Mouse (Mus musculus) neural tube, embryonic 12.5 days (tissue): ENCODE measurements around the gene Krt18. TPM values are rescaled to one million over a fixed set of nuclear protein-coding genes. Genes with fewer than 3 reads are reported as not detected.
"Not testable (repeated sequence)": the region's sequence is repeated elsewhere in the genome, so short reads cannot be mapped to it uniquely, and the experiment has no call there.

Experiments used
- ATAC-seq: fragments of 200-750 bp; cut with Nextera tagmentation; 2 replicates; pipeline ENCODE4 v1.8.0; 2017; ENCODE audit warnings: low read depth, mild to moderate bottlenecking, moderate TSS enrichment, moderate library complexity; ENCODE audit not compliant: low FRiP score
- H3K27ac ChIP-seq: fragments of 300-500 bp; sonication (generic); 2 replicates; pipeline ENCODE4 v1.5.1; 2016
- H3K27me3 ChIP-seq: fragments of 300-500 bp; sonication (generic); replicated peaks from 2 replicates; pipeline ENCODE4 v1.6.1; 2016; ENCODE audit warnings: mild to moderate bottlenecking
- H3K36me3 ChIP-seq: fragments of 300-500 bp; sonication (generic); 2 replicates; pipeline ENCODE4 v1.6.1; 2016; ENCODE audit warnings: mild to moderate bottlenecking
- H3K4me1 ChIP-seq: fragments of 300-500 bp; sonication (generic); 2 replicates; pipeline ENCODE4 v1.6.1; 2016
- H3K4me2 ChIP-seq: fragments of 300-500 bp; sonication (generic); replicated peaks from 2 replicates; pipeline ENCODE4 v1.6.1; 2016; ENCODE audit warnings: mild to moderate bottlenecking
- H3K4me3 ChIP-seq: fragments of 300-500 bp; sonication (generic); 2 replicates; pipeline ENCODE4 v1.5.1; 2016
- H3K9ac ChIP-seq: fragments of 300-500 bp; sonication (generic); 2 replicates; pipeline ENCODE4 v1.6.1; 2016; ENCODE audit warnings: mild to moderate bottlenecking
- H3K9me3 ChIP-seq: fragments of 300-500 bp; sonication (generic); 2 replicates; pipeline ENCODE4 v1.6.1; 2016; ENCODE audit warnings: mild to moderate bottlenecking
- WGBS: fragments of 180-500 bp; shearing (Covaris S2); methylation state at CpG from one replicate; pipeline ENCODE4 v1.1.7; 2016; 5-methylcytosine and 5-hydroxymethylcytosine counted together
- polyA plus RNA-seq: library from polyadenylated mRNA; unstranded; fragments of >200 nt; fragmentation: Nextera tagmentation; extraction: Ambion mirVana; gene quantifications from 2 replicates; pipeline ENCODE4 v1.2.1, GENCODE M21; 2016

The Krt18 gene
- polyA plus RNA-seq, 1 experiment from 2014 or later, result 4.1 TPM

- Histone ChIP-seq H3K27me3 (peaks cover 6% of the 10 kb centered on the region; the same call in 1 of the 2 replicates), H3K4me2 (peak overlapping the region; percentile 83), H3K27ac (no peak overlapping the region), H3K9ac (peak overlapping the region; percentile 84), H3K36me3 (no peaks in the 10 kb centered on the region), H3K4me3 (peak overlapping the region; percentile 88), H3K9me3 (no peaks in the 10 kb centered on the region), H3K4me1 (peaks cover 20% of the 10 kb centered on the region)
- WGBS, result 20% methylated on average over 11 of the region's 11 CpGs
- ATAC-seq, result no peak
Measured at GRCm38 (mm10) chr15:102074876-102075585, 47.1 kb downstream of the Krt18 start.

GRCm38 (mm10) chr15:102077111-102077677 is 49.2 kb downstream of the Krt18 start:
- Histone ChIP-seq H3K4me2 (no peak overlapping the region), H3K36me3 (peaks cover 4% of the 10 kb centered on the region), H3K4me1 (peaks cover 20% of the 10 kb centered on the region), H3K4me3 (no peak overlapping the region), H3K9ac (no peak overlapping the region), H3K9me3 (no peaks in the 10 kb centered on the region), H3K27ac (no peak overlapping the region), H3K27me3 (no peaks in the 10 kb centered on the region)
- WGBS, result 86% methylated on average over 2 of the region's 2 CpGs
- no peak for ATAC-seq

- ATAC-seq, result no peak
- Histone ChIP-seq H3K27me3 (no peaks in the 10 kb centered on the region), H3K4me1 (peaks cover 16% of the 10 kb centered on the region), H3K4me2 (no peak overlapping the region), H3K4me3 (no peak overlapping the region), H3K9ac (no peak overlapping the region), H3K36me3 (peaks cover 22% of the 10 kb centered on the region), H3K9me3 (no peaks in the 10 kb centered on the region), H3K27ac (no peak overlapping the region)
- WGBS, result 82% methylated on average over 4 of the region's 4 CpGs
Measured at GRCm38 (mm10) chr15:102079221-102079620, 51.2 kb downstream of the Krt18 start.

DNA sequence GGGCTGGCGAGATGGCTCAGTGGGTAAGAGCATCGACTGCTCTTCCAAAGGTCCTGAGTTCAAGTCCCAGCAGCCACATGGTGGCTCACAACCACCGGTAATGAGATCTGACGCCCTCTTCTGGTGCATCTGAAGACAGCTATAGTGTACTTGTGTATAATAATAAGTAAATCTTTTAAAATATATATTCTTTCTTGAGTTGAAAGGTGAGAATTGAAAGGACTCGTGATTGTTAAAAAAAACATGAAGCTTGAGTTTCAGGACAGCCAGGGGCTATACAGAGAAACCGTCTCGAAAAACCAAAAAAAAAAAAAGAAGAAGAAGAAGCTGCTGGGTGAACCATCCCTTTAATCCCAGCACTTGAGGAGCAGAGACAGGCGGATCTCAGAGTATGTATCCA is 51.9 kb downstream of the Krt18 start:
- not testable (repeated sequence) for H3K27ac ChIP-seq, H3K4me2 ChIP-seq, H3K27me3 ChIP-seq, H3K9ac ChIP-seq, H3K4me3 ChIP-seq, H3K9me3 ChIP-seq, ATAC-seq
- Histone ChIP-seq H3K36me3 (peaks cover 29% of the 10 kb centered on the region), H3K4me1 (peaks cover 10% of the 10 kb centered on the region)
- 86% methylated on average over 8 of the region's 8 CpGs for WGBS

- no peak overlapping the region for H3K4me3 ChIP-seq
- H3K36me3 ChIP-seq, result peaks cover 32% of the 10 kb centered on the region
- peaks cover 5% of the 10 kb centered on the region for H3K4me1 ChIP-seq
- ATAC-seq, result no peak
- H3K9me3 ChIP-seq, result no peaks in the 10 kb centered on the region
- no peaks in the 10 kb centered on the region for H3K27me3 ChIP-seq
- H3K9ac ChIP-seq, result no peak overlapping the region
- no peak overlapping the region for H3K4me2 ChIP-seq
- WGBS, result 79% methylated on average over 2 of the region's 2 CpGs
- no peak overlapping the region for H3K27ac ChIP-seq
Measured at GRCm38 (mm10) chr15:102080429-102080828, 52.4 kb downstream of the Krt18 start.

Other genes starting within 250 kb of the Krt18 start
- not detected in 2 replicates for gene Krt72, start 241.7 kb upstream of the Krt18 start, polyA plus RNA-seq
- 0.27 and 0.34 TPM in 2 replicates for gene Krt73, start 225.8 kb upstream of the Krt18 start, polyA plus RNA-seq
- gene Krt2, start 210.0 kb upstream of the Krt18 start, polyA plus RNA-seq, result not detected in 2 replicates
- gene Krt1, start 177.4 kb upstream of the Krt18 start, polyA plus RNA-seq, result 1.6 and 2.5 TPM in 2 replicates
- gene Krt77, start 158.5 kb upstream of the Krt18 start, polyA plus RNA-seq, result not detected in 2 replicates
- gene Krt76, start 135.3 kb upstream of the Krt18 start, polyA plus RNA-seq, result not detected in 2 replicates
- not detected in 2 replicates for gene Krt4, start 103.4 kb upstream of the Krt18 start, polyA plus RNA-seq
- gene Krt79, start 87.9 kb upstream of the Krt18 start, polyA plus RNA-seq, result 0.18 TPM in 1 of 2 replicates, not detected in the other
- 0.05 TPM in 1 of 2 replicates, not detected in the other for gene Krt78, start 73.9 kb upstream of the Krt18 start, polyA plus RNA-seq
- 5.4 and 6.8 TPM in 2 replicates for gene Krt8, start 23.7 kb upstream of the Krt18 start, polyA plus RNA-seq
- gene Eif4b, start 45.6 kb downstream of the Krt18 start, polyA plus RNA-seq, result 89.2 and 92.3 TPM in 2 replicates
- 13.0 and 13.5 TPM in 2 replicates for gene Tns2, start 72.2 kb downstream of the Krt18 start, polyA plus RNA-seq
- gene Spryd3, start 108.1 kb downstream of the Krt18 start, polyA plus RNA-seq, result 29.6 and 33.3 TPM in 2 replicates
- 0.60 and 0.63 TPM in 2 replicates for gene Igfbp6, start 116.2 kb downstream of the Krt18 start, polyA plus RNA-seq
- gene Soat2, start 122.3 kb downstream of the Krt18 start, polyA plus RNA-seq, result 0.11 TPM in 1 of 2 replicates, not detected in the other
- gene Zfp740, start 175.1 kb downstream of the Krt18 start, polyA plus RNA-seq, result 98.3 and 105 TPM in 2 replicates
- 46.7 and 48.3 TPM in 2 replicates for gene Csad, start 176.5 kb downstream of the Krt18 start, polyA plus RNA-seq
- gene Itgb7, start 203.8 kb downstream of the Krt18 start, polyA plus RNA-seq, result 0.29 and 0.79 TPM in 2 replicates
- 15.4 and 18.7 TPM in 2 replicates for gene Rarg, start 229.3 kb downstream of the Krt18 start, polyA plus RNA-seq
- gene Gm9918, start 242.4 kb downstream of the Krt18 start, polyA plus RNA-seq, result 0.09 and 0.23 TPM in 2 replicates